Mouse (Mus musculus): Measurements from ENCODE around the gene Rundc1.
"Not testable (repeated sequence)": the region's sequence is repeated elsewhere in the genome, so short reads cannot be mapped to it uniquely, and the experiment has no call there.

Rundc1 gene

DNA sequence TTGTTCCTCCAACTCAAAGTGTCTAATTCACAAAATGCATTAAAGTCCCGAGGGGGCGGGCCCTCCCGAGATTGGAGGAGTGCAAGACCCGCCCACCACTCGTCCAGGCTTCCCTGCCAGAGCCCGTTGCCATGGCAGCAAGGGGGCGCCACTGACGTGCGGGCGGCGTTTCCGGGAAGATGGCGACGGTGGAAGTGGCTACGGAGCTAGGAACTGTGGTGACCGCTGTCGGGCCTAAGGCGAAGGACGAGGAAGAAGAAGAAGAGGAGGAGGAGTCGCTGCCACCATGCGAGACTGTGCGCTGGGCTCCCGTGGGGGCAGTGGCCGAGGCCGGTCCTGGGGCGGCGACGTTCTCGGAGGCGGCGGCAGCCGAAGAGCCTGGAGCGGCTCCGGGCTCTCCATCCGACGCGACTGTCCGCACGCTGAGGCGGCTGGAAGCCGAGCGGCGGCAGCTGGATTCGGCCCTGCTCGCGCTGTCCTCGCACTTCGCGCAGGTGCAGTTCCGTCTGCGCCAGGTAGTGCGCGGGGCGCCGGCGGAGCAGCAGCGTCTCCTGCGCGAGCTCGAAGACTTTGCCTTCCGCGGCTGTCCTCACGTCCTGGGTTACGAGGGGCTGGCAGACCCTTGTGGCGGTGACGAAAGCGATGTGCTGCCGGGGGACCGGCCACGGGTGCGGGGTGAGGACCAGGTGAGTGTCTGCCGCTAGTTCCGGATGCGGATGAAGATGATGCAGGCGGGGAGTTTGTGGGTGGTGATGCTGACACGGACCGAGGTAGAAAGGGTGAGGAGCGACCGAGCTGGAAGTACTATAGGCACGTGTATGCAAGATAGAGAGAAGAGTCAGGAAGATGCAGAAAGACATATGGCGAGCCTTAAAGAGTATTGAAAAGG lies at the start of gene Rundc1, which contains the start of gene Ptges3l:
TSS of gene Rundc1 (plus strand) at position 161 of the 889 bp plus-strand sequence.
TSS of gene Ptges3l (minus strand) at position 409 of the 889 bp plus-strand sequence.
- peak; percentile 95 to 96 for DNase-seq

DNA sequence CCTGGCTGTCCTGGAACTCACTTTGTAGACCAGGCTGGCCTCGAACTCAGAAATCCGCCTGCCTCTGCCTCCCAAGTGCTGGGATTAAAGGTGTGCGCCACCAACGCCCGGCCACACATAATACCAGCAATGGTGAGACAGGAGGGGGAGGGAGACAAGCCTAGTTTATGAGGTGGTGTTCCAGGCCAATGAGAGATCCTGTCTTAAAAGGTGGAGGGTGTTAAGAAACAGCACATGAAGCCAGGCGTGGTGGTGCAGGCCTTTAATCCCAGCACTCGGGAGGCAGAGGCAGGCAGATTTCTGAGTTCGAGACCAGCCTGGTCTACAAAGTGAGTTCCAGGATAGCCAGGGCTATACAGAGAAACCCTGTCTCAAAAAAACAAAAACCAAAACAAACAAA lies 46.7 kb upstream of the Rundc1 start:
- not testable (repeated sequence) for DNase-seq

DNA sequence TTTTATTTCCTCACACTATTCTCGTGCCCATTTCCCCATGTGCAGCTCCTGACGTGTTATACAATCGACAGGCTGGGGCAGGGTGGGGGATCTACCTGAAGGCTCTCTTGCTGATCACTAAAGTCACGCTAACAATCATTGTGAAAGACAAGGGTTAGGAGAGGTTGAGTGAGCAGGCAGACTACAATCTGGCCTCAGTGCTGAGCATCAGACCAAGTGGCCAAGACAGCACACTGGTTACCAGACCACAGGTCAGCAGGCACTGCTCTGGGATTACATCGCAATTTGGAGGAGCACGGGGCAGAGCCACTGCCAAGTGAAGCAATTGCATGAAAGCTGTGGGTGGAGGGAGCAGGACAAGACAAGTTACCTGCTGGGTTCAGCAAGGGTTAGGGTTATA lies 46.0 kb upstream of the Rundc1 start:
- no peak for DNase-seq

DNA sequence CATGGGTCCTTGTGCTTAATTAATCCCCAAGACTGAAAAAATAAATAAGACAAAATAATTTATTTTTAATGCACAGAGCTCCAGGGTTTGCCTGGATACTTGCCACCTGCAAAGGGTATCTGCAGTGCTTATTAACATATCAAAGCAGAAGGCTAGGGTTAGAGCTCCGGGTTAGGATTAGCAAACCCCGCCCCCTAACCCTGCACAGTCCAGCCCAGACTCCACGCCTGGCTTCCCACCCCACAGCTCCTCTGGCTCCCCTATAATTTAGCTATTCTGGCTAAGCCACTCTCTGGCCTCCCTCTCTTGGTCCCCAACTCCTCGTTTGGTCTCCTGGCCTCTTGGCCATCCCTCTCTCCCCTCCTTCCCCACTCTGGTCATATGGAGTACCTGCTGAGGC lies 43.1 kb upstream of the Rundc1 start:
- DNase-seq: no peak

DNA sequence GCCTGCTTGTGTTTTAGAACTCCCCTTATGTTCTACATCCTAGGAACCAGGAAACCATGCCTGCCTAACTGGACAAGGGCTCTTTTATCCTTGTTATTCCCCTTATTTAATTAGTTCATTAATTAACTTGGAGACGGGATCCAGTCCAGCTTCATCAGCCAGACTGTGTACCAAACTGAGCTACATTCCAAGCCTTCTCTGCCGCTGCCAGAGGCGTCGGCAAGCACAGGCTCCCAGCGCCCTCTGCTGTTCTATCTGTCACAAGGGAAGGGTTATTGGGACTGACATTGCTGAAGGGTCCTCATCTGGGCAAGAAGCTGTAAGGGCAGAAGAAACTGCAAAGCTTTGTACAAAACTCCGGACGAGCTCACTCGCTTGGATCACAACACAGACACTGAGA lies 29.8 kb upstream of the Rundc1 start:
- peak; percentile 24 to 34 for DNase-seq

DNA sequence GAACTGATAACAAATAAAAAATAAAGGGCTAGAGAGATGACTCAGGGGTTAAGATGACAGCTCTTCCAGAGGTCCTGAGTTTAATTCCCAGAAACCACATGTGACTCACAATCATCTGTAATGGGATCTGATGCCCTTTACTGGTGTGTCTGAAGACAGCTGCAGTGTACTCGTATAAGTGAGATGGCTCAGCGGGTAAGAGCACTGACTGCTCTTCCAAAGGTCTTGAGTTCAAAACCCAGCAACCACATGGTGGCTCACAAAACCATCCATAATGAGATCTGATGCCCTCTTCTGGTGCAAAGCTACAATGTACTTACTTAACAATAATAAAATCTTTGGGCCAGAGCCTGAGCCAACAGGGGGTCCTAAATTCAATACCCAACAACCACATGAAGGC lies 9.6 kb upstream of the Rundc1 start:
- no peak for DNase-seq

DNA sequence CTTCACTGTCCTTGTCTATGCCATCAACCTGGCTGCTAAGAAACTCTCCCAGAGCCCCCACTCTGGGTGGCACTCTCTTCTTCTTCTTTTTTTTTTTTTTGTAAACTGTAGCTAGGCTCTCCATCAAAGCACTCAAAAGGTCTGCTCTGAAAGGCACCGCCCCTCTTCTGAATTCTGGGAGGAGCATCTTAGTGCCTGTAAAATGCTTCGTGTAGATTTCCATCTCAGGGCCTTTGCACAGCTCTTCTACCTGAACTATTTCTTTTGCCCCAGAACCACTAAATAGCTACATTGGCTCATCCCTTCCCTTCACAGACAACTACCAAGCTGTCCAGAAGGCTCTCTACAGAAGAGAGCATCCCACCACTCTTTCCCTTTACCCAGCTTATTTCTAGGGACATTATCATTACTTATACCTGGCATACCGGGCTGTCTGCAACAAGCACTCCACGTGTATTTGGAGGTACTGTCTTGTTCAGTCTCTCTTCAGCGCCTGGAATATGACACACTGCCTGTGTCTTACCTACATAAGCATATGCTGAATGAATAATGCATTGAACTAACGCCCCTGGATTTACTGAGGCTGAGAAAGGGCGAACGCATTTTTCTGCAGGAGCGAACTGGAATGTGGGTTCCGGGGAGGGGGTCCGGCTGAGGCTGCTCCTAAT lies 8.3 kb upstream of the Rundc1 start:
- no peak for DNase-seq

DNA sequence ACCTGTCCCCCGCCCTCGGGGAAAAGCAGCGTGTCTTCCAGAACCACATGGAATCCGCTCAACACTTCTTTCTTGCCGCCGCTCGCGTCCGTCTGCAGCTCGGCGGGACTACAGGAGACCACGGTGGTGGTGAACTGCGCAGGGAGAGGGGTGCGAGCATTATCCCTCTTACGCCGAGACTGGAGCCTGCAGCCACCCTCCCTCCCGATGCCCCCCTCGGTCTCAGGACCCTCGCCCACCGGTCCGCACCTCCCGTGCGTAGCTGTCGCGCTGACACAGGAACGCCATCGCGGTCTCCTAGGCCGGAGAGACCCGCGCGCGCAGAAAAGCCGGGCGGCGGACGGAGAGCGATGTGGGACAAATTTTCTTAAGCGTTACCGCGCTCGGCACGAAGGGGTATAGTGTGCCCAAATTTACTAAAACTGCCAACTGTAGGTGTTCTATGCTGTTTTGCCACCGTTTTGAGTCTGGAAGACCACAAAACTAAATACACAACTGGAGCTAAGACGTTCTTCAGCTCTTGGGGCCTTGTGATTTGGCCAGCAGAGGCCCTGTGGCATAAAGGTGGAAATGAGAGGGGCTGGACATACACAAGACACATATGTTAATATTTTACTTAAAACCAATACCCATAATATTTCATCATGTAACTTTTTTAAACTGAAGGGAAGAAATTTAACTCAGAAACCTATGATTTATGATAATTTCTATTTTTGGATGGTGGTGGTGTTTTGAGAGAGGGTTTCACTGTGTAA lies 7.6 kb upstream of the Rundc1 start, which contains the start of gene Aarsd1:
TSS of gene Aarsd1 (minus strand) at position 515 of the 755 bp plus-strand sequence.
- peak; percentile 71 to 79 for DNase-seq

DNA sequence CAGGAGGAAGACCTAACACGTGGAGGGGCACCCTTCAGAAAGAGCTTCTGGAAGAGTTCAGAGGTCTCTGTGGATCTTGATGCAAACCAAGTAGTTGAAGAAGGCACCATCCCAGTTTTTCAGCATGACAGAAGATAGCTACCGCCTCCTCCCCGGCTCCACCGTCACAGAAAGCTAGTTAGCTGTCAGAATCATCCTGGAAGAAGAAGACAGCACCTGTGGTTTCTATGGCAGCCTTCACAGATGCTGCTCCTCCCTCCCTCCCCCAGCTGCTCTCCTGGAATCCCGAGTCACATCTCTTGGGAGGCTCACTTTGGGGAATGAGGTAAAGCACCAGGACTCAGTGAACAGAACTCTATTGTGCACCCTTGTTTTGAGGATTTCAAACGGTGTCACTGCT lies 5.9 kb upstream of the Rundc1 start:
- DNase-seq: no peak

DNA sequence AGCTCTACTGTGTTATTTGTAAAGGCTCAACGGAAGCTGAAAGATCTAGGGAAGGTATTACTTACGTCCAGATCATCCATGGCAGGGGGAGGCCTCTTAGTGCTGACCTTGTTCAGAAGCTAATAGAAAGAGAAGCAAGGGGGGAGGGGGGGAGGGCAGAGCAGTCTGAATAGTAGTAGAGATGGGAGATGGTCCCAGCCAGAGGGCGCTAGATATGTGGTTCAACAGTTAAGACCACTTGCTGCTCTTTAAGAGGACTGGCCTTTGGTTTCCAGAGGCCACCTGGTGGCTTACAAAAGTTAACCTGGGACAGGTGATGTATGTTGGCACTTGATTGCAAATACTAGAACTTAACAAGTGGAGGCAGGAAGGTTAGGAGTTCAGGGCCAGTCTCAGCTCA lies 5.3 kb upstream of the Rundc1 start:
- no peak for DNase-seq

DNA sequence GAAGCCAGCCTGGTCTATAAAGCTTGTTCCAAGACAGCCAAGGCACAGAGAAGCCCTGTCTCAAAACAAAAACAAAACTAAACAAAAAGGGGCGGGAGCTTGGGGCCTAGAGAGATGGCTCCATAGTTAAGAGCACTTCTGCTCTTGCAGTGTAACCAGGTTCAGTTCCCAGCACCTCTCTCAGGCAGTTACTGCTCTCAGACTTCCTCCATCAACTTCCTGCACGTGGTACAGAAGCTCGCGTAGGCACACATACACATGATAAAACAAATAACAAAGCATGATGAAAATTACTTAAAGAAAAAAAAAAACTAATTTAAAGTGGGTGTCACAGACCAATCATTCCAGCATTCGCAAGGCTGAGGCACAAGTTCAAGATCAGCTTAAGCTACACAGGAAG lies 4.7 kb upstream of the Rundc1 start:
- DNase-seq: no peak

DNA sequence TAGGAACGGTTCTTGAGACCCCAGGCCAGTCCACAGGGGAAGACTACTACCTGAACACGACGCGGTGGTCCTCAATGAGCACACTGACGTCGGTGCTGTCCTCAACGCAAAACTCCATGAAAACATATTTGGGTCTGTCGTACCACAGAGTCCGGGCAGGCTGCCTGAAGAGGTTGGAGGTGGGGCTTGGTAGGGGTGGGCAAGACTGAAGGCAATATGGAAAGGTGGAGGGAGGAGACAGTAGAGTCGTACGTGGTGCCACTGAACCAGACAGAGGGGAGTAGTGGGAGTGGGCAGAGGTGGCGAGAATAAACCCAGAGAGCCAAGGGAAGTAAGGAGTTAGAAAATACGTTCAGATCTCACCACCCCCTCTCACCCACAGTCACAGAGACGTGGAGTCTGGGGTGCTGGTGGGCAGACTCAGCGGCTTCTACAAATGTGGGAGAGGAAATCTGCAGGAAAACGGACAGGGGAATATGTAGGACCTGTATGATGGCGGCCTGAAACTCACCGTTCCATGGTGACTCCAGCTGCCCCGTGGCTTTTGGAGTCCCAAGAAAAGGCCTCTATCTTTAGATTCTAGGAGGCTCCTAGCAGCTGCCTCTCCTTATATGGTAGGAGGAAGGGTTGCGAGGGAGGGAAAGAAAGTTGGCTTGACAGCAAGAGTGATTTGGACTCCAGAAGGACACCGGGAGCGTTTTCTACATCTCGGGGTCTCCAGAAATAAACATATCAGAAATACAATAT lies 607 bp upstream of the Rundc1 start, which contains the start of gene Gm27029:
TSS of gene Gm27029 (minus strand) at position 692 of the 747 bp plus-strand sequence.
- DNase-seq: peak in 1 of 2 experiments; percentile 26

DNA sequence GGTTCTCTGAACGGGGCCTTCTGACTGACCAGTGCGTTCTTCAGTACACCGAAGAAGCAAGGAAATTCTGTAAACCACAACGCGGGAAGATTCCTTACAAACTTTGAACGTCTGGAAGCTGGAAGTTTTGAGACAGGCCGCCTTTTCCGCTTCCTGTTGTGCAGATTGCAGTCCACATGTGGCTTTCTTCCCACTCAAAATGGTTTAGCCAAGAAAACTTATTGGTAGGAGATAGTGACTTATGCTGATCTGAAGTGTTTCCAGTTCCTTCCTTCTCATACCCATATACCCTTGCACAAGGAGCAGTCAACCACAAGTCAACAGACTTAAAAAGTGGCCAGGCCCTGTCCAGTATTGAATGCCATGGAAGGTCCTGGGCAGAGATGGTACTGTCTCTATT lies 1.3 kb downstream of the Rundc1 start:
- no peak for DNase-seq

DNA sequence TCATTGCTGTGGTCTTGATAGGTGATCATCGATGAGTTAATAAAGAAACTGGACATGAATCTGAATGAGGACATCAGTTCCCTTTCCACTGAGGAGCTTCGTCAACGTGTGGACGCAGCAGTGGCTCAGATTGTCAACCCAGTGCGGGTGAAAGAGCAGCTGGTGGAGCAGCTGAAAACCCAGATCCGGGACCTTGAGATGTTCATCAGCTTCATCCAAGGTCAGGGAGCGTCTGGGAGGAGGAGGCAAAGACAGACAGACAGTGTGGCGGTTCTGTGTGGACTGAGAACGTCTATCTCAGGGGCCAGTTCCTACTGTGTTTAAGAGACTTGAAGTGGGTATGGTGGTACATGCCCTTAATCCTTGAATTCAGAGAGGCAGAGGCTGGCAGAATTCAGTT lies 6.4 kb downstream of the Rundc1 start:
- DNase-seq: no peak

DNA sequence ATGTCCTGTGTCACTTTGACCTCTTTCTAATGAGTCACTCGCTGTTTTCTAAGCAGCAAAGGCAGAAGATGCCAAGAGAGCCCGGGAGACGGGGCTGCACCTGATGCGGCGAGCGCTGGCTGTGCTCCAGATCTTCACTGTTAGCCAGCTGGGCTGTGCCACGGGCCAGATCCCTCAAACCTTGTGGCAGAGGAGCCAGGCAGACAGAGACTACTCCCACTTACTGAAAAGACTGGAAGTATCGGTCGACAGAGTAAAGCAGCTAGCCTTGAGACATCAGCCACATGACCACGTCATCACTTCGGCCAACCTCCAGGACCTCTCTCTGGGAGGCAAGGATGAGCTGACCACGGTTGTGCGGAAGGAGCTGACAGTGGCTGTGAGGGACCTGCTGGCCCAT lies 8.5 kb downstream of the Rundc1 start:
- no peak for DNase-seq

DNA sequence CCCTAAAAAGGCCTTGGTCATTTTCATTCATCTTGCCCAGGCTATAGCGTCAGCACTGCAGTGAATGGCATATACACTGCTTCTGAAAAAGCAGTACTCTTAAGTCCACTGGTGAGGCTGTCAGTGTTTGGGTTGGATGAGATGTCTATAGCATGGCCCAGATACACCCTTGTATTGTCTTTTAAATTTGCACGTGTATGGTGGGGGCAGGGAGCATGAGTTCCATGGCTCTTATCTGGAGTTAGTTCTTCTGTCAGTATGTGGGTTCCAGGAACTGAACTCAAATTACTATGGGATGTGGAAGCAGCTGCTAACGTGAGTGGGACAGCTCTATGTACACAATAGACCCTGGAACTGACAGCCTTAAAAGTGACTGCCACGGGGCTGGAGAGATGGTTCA lies 10.9 kb downstream of the Rundc1 start:
- no peak for DNase-seq

DNA sequence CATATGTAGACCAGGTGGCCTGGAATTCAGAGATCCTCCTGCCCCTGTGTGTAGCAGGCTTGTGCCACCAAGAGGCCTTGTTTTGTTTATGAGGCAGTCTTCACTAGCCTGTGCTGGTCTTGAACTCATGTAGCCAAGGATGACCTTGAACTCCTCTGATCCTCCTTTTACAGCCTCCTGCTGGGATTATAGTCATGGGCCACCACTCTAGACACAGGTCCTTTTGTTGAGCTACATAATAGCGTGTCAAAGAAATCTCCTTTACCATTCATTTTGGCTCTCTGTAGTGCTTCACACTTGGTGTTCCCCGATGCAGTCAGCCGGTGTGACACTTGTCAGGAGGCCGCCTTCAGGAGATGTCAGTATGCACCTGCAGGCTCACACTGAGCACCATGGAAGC lies 12.0 kb downstream of the Rundc1 start:
- DNase-seq: no peak

DNA sequence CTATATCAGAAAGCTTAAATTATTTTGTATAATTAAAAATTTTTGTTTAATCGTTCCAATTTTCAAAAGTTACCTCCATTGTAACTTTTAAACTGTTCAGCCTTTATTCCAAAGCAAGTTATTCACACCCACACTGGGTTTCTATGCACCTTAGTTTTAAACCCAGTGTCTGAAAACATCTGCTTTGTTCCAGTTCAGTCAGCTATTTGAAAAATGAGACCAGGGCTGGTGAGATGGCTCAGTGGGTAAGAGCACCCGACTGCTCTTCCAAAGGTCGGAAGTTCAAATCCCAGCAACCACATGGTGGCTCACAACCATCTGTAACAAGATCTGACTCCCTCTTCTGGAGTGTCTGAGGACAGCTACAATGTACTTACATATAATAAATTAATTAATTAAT lies 13.1 kb downstream of the Rundc1 start:
- not testable (repeated sequence) for DNase-seq

DNA sequence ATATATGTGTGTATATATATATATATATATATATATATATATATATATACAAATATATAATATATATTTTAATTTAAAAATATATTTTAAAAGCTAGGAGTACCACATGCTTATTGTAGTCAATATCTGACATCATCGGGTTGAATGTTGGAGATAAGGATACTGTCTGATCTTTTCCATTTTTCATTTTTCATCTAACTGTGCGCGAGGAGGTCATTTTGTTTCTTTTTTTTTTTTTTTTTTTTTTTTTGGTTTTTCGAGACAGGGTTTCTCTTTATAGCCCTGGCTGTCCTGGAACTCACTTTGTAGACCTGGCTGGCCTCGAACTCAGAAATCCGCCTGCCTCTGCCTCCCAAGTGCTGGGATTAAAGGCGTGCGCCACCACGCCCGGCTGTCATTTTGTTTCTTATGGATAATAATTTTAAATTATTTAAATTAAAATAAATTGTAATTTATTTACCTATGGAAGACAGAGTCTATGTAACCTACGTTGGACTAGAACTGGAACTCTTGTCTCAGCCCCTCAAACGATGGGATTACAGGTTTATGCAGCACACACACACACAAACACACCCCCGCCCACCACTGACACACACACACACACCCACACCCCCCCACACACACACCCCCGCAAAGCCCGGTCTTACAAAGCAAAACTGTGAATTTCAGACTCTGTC lies 16.7 kb downstream of the Rundc1 start:
- not testable (repeated sequence) for DNase-seq

DNA sequence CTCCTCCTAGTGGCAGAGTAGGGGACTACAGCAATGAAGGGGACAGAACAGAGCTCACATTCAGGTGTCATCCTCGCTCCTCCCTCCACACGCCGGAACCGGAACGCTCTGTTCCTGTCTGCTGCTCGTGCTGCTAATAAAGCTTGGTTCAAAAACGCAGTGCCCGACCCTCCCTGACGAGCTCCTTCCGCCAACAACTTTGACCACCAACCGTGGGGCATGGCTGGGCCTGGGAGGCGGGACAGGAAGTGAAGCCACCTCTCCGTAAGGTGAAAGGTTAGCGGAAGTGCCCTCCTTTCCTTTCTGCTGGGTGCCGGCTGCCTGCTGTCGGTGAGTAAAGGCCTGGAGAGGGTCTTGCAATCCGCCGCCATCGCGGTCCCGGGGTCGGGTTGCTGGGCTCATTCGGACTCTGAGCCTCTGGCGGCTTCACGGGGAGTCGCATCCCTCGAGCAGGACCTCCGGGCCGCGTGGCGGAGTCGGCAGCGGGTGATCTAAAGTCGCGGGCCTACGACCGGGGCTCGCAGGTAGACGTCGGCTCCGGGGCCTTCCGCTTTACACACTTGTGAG lies 17.3 kb downstream of the Rundc1 start, which contains the start of gene Rpl27:
TSS of gene Rpl27 (plus strand) at position 172 of the 567 bp plus-strand sequence.
- DNase-seq: peak; percentile 97 to 99

DNA sequence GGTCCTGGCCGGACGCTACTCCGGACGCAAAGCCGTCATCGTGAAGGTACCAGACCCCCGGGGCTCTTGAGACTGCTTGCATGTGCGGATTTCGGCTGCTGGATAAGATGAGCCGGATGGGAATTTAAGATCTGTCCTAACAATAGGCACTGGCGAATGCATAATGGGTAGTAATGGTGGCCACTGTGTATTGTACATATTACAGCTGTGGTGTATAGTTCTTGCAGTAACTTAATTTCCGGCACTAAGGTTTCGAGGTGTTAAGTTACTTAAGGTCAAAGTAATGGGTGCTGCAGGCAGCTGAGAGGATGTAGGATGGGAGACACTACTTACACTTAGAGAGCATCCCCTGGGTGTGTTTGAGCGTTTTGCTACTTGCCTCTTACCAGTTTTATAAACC lies 17.9 kb downstream of the Rundc1 start:
- DNase-seq: no peak

All from thymus, adult 18-20 months (tissue).